Mouse (Mus musculus): ENCODE measurements around the gene Fbxo31.

- no peak for TF ChIP-seq CTCF (IDR thresholded peaks at IDR 0.05; ENCODE audit: low read depth, low read length)
- no peak for TF ChIP-seq POLR2A (IDR thresholded peaks at IDR 0.05; ENCODE audit: extremely low read depth, insufficient read depth, low read length)
Observed at GRCm38 (mm10) chr8:121580465-121580864, 1.9 kb upstream of the Fbxo31 start.
